ENCODE assay signal across 8 mouse cellular contexts in the genomic region with DNA sequence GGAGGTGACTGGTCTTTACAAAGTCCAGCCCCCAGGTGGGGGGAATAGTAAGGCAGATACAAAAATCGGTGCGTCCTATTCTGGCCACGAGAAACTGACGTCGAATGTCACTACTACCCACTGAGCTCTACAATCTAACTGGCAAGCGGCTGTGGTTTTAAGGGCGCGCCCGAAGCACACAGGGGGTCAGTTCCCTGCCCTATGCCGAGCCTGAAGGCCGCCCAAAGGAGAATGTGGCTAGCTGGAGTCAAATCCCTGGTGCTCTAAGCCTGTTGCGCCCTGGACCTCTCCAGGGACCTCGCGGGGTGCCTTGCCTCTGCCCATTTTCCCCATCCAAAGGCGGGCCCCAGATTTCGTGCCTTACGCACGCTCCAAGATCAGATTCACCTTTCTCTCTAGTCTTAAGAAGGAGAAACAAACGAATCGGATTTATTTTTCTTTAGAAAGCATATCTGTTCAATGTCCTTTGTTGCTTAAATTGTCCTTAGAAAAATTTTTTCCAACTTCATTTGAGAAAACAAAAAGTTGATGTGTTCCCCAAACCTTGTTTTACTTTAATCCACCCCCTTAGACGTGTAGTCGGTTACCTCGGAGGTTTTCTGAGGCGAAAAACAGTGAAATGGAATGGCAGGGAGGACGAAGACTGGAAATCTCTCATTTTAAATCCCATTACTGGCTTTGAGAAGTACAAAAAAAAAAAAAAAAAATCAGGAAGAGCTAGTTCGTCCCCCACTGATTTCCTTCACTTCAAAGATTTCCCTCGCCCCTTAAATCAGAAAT.
DNase-seq lines count a peak whose midpoint lies in the region; ATAC-seq lines count a peak whose summit lies in the region.

No protein-coding gene starts in this region.

- H3K27ac ChIP-seq in brown adipose tissue, adult 24 weeks (replicated peaks; ENCODE audit: low read depth, low read length), result peak overlapping the region; percentile 48; the same call in 1 of the 2 replicates
- H3K27ac ChIP-seq in hindbrain, embryonic 11.5 days (ENCODE audit: low read depth, low read length), result no peak overlapping the region; the same call in 1 of the 2 replicates
- peak overlapping the region; percentile 59; the same call in 1 of the 2 replicates for H3K27ac ChIP-seq in midbrain, embryonic 10.5 days (replicated peaks)

- H3K9ac ChIP-seq in hindbrain, embryonic 11.5 days (ENCODE audit: low read depth, low read length), result peak overlapping the region; percentile 43; the same call in 1 of the 2 replicates

- ATAC-seq in hindbrain, embryonic 11.5 days (ENCODE audit: low FRiP score), result no peak

- peak; percentile 91 for DNase-seq in heart, adult 11 months
- no peak for DNase-seq in heart, postnatal 14 days
- no peak for DNase-seq in hindbrain, embryonic 11.5 days (ENCODE audit: low spot score)
- peak; percentile 55 for DNase-seq in midbrain, embryonic 10.5 days (ENCODE audit: low spot score)
- DNase-seq in layer of hippocampus, adult 11-12 months (ENCODE audit: low spot score), result no peak
- DNase-seq in urinary bladder, postnatal 25 days (ENCODE audit: low spot score), result no peak
- no peak for DNase-seq in T-cell, adult 2 months (ENCODE audit: low spot score)

- no peaks in the 10 kb centered on the region for H3K9me3 ChIP-seq in hindbrain, embryonic 11.5 days (ENCODE audit: control insufficient read depth, low read length)
- H3K9me3 ChIP-seq in midbrain, embryonic 10.5 days (replicated peaks), result no peaks in the 10 kb centered on the region

- peak overlapping the region; percentile 48 for H3K4me3 ChIP-seq in brown adipose tissue, adult 24 weeks (ENCODE audit: insufficient read depth, low read depth, low read length)
- 0 out of 2 replicates have a peak overlapping the region, but pooled peaks have one; percentile 31 for H3K4me3 ChIP-seq in hindbrain, embryonic 11.5 days (ENCODE audit: low read depth, low read length)
- H3K4me3 ChIP-seq in midbrain, embryonic 10.5 days, result peak overlapping the region; percentile 53

- WGBS in hindbrain, embryonic 11.5 days, result 2% methylated on average over 27 of the region's 27 CpGs
- under 1% methylated on average over 27 of the region's 27 CpGs for WGBS in midbrain, embryonic 10.5 days

- peak overlapping the region; percentile 54 for H3K4me2 ChIP-seq in hindbrain, embryonic 11.5 days (replicated peaks; ENCODE audit: low read depth, low read length)

- H3K27me3 ChIP-seq in hindbrain, embryonic 11.5 days (ENCODE audit: control insufficient read depth, insufficient read depth, low read length), result peaks cover 47% of the 10 kb centered on the region
- H3K27me3 ChIP-seq in midbrain, embryonic 10.5 days (ENCODE audit: low read depth, poor library complexity, severe bottlenecking), result peaks cover 83% of the 10 kb centered on the region

- H3K36me3 ChIP-seq in hindbrain, embryonic 11.5 days (ENCODE audit: control insufficient read depth, insufficient read depth, low read length), result no peaks in the 10 kb centered on the region
- no peaks in the 10 kb centered on the region for H3K36me3 ChIP-seq in midbrain, embryonic 10.5 days

- intact Hi-C loops in heart, postnatal 14 days (cut with DNase I), result loop anchor here (10.0 kb wide), 1 partner anchor 488 kb away; no protein-coding TSS in a partner anchor

- peaks cover 11% of the 10 kb centered on the region for H3K4me1 ChIP-seq in brown adipose tissue, adult 24 weeks (ENCODE audit: control insufficient read depth, insufficient read depth, insufficient read length, low read length)
- H3K4me1 ChIP-seq in hindbrain, embryonic 11.5 days (replicated peaks; ENCODE audit: control insufficient read depth, insufficient read depth, low read length), result peaks cover 27% of the 10 kb centered on the region
- H3K4me1 ChIP-seq in midbrain, embryonic 10.5 days, result peaks cover 83% of the 10 kb centered on the region

Comparison
In these comparisons a context has a peak if more than half of its experiments do, and no peak if none do; other contexts are left out.
1. DNase-seq: peak in heart, adult 11 months (single experiment) and midbrain, embryonic 10.5 days (single experiment); none in heart, postnatal 14 days (0 of 2), hindbrain, embryonic 11.5 days (single experiment), layer of hippocampus, adult 11-12 months (single experiment), urinary bladder, postnatal 25 days (single experiment) and T-cell, adult 2 months (single experiment).
2. Peak in every context shown above with its lines, with median percentiles within 50 percentile points of each other: H3K4me3 ChIP-seq.